ENCODE assay signal across 10 mouse cellular contexts in the genomic region with DNA sequence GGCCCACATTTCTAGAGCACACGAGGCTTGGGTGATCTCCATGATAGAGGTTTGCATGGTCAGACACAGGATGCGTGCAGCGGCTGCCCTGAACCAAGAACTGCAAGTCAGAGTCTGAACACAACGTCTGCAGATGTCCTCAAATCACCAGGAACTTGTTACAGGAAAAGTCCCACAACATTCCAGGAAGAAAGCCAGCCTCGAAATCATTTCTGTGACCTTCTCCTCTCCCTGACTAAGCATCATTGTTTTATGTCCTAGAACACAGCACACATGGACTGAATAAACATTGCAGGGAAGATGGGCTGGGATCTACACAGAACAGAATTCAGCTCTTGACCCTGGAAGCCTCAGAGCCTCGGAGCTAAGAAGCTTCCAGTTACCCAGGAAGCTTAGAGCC.
DNase-seq lines count a peak whose midpoint lies in the region; ATAC-seq lines count a peak whose summit lies in the region.
"Had no signal": no experiment of that assay in that cellular context is flagged by ENCODE, and none has a peak within 500 bp of the region (broad histone marks: within the 10 kb centered on the region; RNA-seq: fewer than 3 reads in every experiment).

No protein-coding gene starts in this region.

- peak overlapping the region; percentile 47 for H3K27ac ChIP-seq in limb, embryonic 15.5 days

- peak; percentile 20 to 39 for DNase-seq in kidney, adult 8-10 months
- DNase-seq in kidney, adult 18-20 months: no peak
- DNase-seq in adipocyte (ENCODE audit: low spot score): peak; percentile 34
- DNase-seq in heart, adult 9 months (ENCODE audit: low spot score in 2 of 2): peak; percentile 70 to 73
- DNase-seq: cerebellum, adult 9-10 months had no signal

- peaks cover 37% of the 10 kb centered on the region for H3K4me1 ChIP-seq in limb, embryonic 15.5 days

- H3K4me2 ChIP-seq in limb, embryonic 15.5 days: no peak overlapping the region
- H3K4me2 ChIP-seq: liver, embryonic 11.5 days had no signal

- no peak overlapping the region for H3K4me3 ChIP-seq in limb, embryonic 15.5 days

- no peaks in the 10 kb centered on the region for H3K27me3 ChIP-seq in limb, embryonic 15.5 days

- H3K9me3 ChIP-seq in limb, embryonic 15.5 days: no peaks in the 10 kb centered on the region

- 57% methylated on average over 6 of the region's 6 CpGs for WGBS in limb, embryonic 15.5 days

- no peak for ATAC-seq in limb, embryonic 15.5 days (ENCODE audit: insufficient number of reproducible peaks, low FRiP score, low TSS enrichment, low read depth)
- no peak for ATAC-seq in erythroblast, adult 5-6 weeks (replicated peaks; ENCODE audit: low FRiP score, poor library complexity, severe bottlenecking)
- ATAC-seq in cerebellum, adult (ENCODE audit: insufficient number of reproducible peaks, low FRiP score, low TSS enrichment): no peak
- ATAC-seq: forebrain, embryonic 16.5 days had no signal

- H3K36me3 ChIP-seq in limb, embryonic 15.5 days: no peaks in the 10 kb centered on the region

- H3K9ac ChIP-seq in limb, embryonic 15.5 days: no peak overlapping the region
